Mouse (Mus musculus): ENCODE results near the gene Ccdc32. TPM values are rescaled to one million over a fixed set of nuclear protein-coding genes. Genes with fewer than 3 reads are reported as not detected.

Gene Ccdc32
- polyA plus RNA-seq, 1 experiment from 2014 or later, result 20.5 TPM

DNA sequence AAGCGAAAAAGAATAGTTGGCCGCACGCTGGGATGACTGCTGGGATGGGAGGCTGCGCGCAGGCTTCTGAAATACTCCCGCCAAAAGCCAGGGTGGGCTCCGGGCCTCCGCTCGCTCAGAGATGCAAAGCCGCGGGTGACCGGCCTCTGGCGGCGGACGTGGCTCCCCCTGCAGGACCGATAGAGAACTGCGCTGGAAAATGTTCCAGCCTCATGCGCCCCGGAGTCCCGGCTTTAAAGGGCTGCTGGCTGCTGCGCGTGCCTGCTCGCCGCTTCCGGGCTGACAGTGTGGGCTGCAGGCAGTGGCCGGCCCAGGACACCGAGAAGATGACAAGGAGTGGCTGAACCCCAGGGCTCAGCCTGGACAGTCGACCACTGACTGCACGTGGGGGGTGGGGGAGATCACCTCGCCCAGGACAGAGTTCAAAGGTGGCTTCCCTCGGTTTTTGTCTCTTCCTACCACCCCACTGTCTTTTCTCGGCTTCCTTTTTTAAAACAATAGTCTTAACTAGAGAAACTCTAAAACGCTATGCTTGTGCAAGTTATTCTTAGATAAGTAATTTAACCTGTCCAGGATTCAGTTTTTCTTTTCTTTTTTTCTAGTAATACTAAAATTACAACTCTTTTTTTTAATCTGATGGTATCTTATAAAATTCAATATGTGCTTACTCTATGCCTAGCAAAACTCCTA is 56.4 kb downstream of the Ccdc32 start:
- Histone ChIP-seq H3K27me3 (replicated peaks; ENCODE audit: low read depth, poor library complexity, severe bottlenecking) (peaks cover 79% of the 10 kb centered on the region), H3K27ac (replicated peaks) (peak overlapping the region; percentile 70)
- 1% methylated on average over 33 of the region's 33 CpGs for WGBS

DNA sequence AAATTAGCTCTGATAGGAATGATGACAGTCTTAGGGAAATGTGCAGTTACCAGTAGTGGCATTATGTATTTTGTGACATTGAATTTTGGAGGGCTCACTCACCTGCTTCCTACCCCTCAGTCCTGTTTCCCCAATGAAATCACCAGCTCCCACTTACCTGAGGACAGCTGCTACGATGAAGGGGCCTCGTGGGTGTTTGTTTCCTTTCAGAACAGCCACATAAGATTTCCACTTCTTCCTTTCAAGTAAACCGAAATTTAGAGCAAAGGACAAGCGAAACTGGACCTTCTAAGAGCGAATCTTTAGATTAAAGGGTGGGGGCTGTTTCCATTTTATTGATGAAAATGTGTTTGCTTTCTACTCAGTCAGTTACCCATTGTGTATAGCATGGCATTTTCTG is 57.1 kb downstream of the Ccdc32 start:
- H3K27me3 ChIP-seq (replicated peaks; ENCODE audit: low read depth, poor library complexity, severe bottlenecking), result peaks cover 71% of the 10 kb centered on the region
- no peaks in the 10 kb centered on the region for H3K9me3 ChIP-seq
- H3K27ac ChIP-seq (replicated peaks), result no peak overlapping the region
- peaks cover 23% of the 10 kb centered on the region for H3K4me1 ChIP-seq
- DNase-seq (ENCODE audit: low spot score), result no peak
- no peak overlapping the region for H3K4me3 ChIP-seq
- 81% methylated on average over 5 of the region's 5 CpGs for WGBS
- no peaks in the 10 kb centered on the region for H3K36me3 ChIP-seq (replicated peaks)

More for the DNA sequence above, 56.4 kb downstream of the Ccdc32 start:
- Histone ChIP-seq H3K4me1 (peaks cover 24% of the 10 kb centered on the region), H3K9me3 (no peaks in the 10 kb centered on the region), H3K36me3 (replicated peaks) (no peaks in the 10 kb centered on the region), H3K4me3 (peak overlapping the region; percentile 57)
- peak; percentile 91 for DNase-seq (ENCODE audit: low spot score)

DNA sequence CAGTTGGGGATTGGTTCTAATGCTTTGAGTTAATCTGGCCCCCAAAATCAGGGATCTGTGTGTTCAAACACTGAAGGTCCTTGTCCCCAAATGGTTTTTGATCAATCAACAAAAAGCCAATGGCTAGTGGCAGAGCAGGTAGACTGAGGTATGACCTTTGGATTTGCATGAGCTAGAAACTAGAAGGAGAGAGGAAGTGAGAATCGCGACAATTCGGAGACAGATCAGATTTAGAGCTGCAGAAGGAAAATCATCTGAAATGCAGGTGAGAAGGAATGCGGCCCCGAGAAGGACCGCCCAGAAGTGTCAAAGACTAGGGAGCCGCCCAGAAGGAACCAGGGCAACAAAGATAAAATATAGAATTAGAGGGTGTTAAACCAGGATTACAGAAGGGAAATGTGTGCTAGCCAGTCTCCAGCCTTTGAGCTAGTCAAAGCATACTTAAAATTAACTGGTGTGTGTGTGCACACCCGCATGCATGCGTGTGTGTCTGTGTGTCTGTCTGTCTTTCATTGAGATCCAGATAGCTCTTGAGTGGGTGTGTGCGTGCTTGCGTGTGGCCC is 59.5 kb downstream of the Ccdc32 start:
- Histone ChIP-seq H3K27ac (replicated peaks) (no peak overlapping the region), H3K4me3 (no peak overlapping the region), H3K4me1 (peaks cover 4% of the 10 kb centered on the region; the same call in 1 of the 2 replicates), H3K36me3 (replicated peaks) (no peaks in the 10 kb centered on the region), H3K9me3 (no peaks in the 10 kb centered on the region), H3K27me3 (replicated peaks; ENCODE audit: low read depth, poor library complexity, severe bottlenecking) (peaks cover 47% of the 10 kb centered on the region)
- no peak for DNase-seq (ENCODE audit: low spot score)
- 83% methylated on average over 11 of the region's 11 CpGs for WGBS

Other genes starting within 250 kb of the Ccdc32 start
- 1.2 and 1.4 TPM in 2 replicates for gene Disp2, start 249.7 kb downstream of the Ccdc32 start, polyA plus RNA-seq (2016; fragmentation: Nextera tagmentation; extraction: Ambion mirVana)
- gene Knstrn, start 215.4 kb downstream of the Ccdc32 start, polyA plus RNA-seq (2016; fragmentation: Nextera tagmentation; extraction: Ambion mirVana), result 149 and 150 TPM in 2 replicates
- gene Ivd, start 167.4 kb downstream of the Ccdc32 start, polyA plus RNA-seq (2016; fragmentation: Nextera tagmentation; extraction: Ambion mirVana), result 74.0 and 81.3 TPM in 2 replicates
- gene Bahd1, start 129.0 kb downstream of the Ccdc32 start, polyA plus RNA-seq (2016; fragmentation: Nextera tagmentation; extraction: Ambion mirVana), result 3.2 and 3.3 TPM in 2 replicates
- 20.8 and 22.2 TPM in 2 replicates for gene Chst14, start 102.9 kb downstream of the Ccdc32 start, polyA plus RNA-seq (2016; fragmentation: Nextera tagmentation; extraction: Ambion mirVana)
- gene Rpusd2, start 5.4 kb upstream of the Ccdc32 start, polyA plus RNA-seq (2016; fragmentation: Nextera tagmentation; extraction: Ambion mirVana), result 7.3 and 8.0 TPM in 2 replicates
- gene Knl1, start 17.7 kb upstream of the Ccdc32 start, polyA plus RNA-seq (2016; fragmentation: Nextera tagmentation; extraction: Ambion mirVana), result 54.0 and 58.3 TPM in 2 replicates
- gene Rad51, start 83.4 kb upstream of the Ccdc32 start, polyA plus RNA-seq (2016; fragmentation: Nextera tagmentation; extraction: Ambion mirVana), result 90.9 and 94.1 TPM in 2 replicates
- 47.3 and 50.7 TPM in 2 replicates for gene Rmdn3, start 127.6 kb upstream of the Ccdc32 start, polyA plus RNA-seq (2016; fragmentation: Nextera tagmentation; extraction: Ambion mirVana)
- gene Gchfr, start 138.4 kb upstream of the Ccdc32 start, polyA plus RNA-seq (2016; fragmentation: Nextera tagmentation; extraction: Ambion mirVana), result 5.3 and 6.1 TPM in 2 replicates
- 0.77 and 1.0 TPM in 2 replicates for gene Gm14137, start 145.1 kb upstream of the Ccdc32 start, polyA plus RNA-seq (2016; fragmentation: Nextera tagmentation; extraction: Ambion mirVana)
- 52.9 and 58.5 TPM in 2 replicates for gene Zfyve19, start 179.2 kb upstream of the Ccdc32 start, polyA plus RNA-seq (2016; fragmentation: Nextera tagmentation; extraction: Ambion mirVana)
- 25.2 and 25.4 TPM in 2 replicates for gene Dnajc17, start 179.4 kb upstream of the Ccdc32 start, polyA plus RNA-seq (2016; fragmentation: Nextera tagmentation; extraction: Ambion mirVana)
- 0.20 TPM in 2 replicates for gene Ppp1r14d, start 200.5 kb upstream of the Ccdc32 start, polyA plus RNA-seq (2016; fragmentation: Nextera tagmentation; extraction: Ambion mirVana)
- gene Spint1, start 208.0 kb upstream of the Ccdc32 start, polyA plus RNA-seq (2016; fragmentation: Nextera tagmentation; extraction: Ambion mirVana), result 11.1 and 11.4 TPM in 2 replicates
- 0.74 and 2.5 TPM in 2 replicates for gene Rhov, start 241.9 kb upstream of the Ccdc32 start, polyA plus RNA-seq (2016; fragmentation: Nextera tagmentation; extraction: Ambion mirVana)

All from embryonic facial prominence, embryonic 10.5 days (tissue).